In the genomic region with DNA sequence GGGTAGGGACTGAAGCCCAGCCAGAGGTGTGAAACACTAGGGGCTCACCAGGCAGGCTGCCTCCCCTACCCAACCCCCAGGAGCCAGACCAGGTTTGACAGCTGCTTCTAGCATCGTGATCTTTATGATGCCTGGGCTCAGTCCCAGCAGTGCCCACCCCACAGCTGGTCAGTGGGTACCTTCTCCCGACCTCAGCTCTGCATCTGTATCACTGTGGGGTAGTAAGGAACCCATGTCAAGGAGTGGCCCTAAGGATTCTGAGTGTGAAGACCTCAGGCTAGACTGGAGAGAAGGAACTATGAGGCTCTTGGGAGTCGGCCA, we compare ENCODE assay signal across 11 mouse cellular contexts. TPM values are rescaled to one million over a fixed set of nuclear protein-coding genes. Genes with fewer than 3 reads are reported as not detected.
A peak's percentile ranks its signal among the peaks of the same experiment; 100 is the strongest.
DNase-seq lines count a peak whose midpoint lies in the region; ATAC-seq and TF ChIP-seq lines count a peak whose summit lies in the region.
"Had no signal": no experiment of that assay in that cellular context is flagged by ENCODE, and none has a peak within 500 bp of the region (broad histone marks: within the 10 kb centered on the region; RNA-seq: fewer than 3 reads in every experiment).

No protein-coding gene starts in this region.

- H3K4me2 ChIP-seq in forebrain, embryonic 13.5 days = no peak overlapping the region
- H3K4me2 ChIP-seq in forebrain, embryonic 14.5 days (ENCODE audit: low read length) = no peak overlapping the region
- no peak overlapping the region for H3K4me2 ChIP-seq in kidney, embryonic 16.5 days (replicated peaks; ENCODE audit: low read depth, low read length)
- H3K4me2 ChIP-seq in liver, embryonic 13.5 days = no peak overlapping the region

- 0 out of 2 replicates have a peak, but pooled peaks cover 1% of the 10 kb centered on the region for H3K27me3 ChIP-seq in forebrain, embryonic 13.5 days
- no peaks in the 10 kb centered on the region for H3K27me3 ChIP-seq in forebrain, embryonic 14.5 days (replicated peaks; ENCODE audit: control insufficient read depth, insufficient read depth, low read length)
- H3K27me3 ChIP-seq in kidney, embryonic 16.5 days (ENCODE audit: insufficient read depth, low read length) = no peaks in the 10 kb centered on the region
- H3K27me3 ChIP-seq in kidney, adult 2 months (replicated peaks; ENCODE audit: control insufficient read depth, insufficient read depth, low read length) = no peaks in the 10 kb centered on the region
- peaks cover 12% of the 10 kb centered on the region; the same call in 1 of the 2 replicates for H3K27me3 ChIP-seq in liver, embryonic 13.5 days

- H3K4me3 ChIP-seq in forebrain, embryonic 13.5 days = no peak overlapping the region
- no peak overlapping the region for H3K4me3 ChIP-seq in forebrain, embryonic 14.5 days (ENCODE audit: low read depth, low read length)
- no peak overlapping the region for H3K4me3 ChIP-seq in kidney, embryonic 16.5 days (ENCODE audit: low read length)
- H3K4me3 ChIP-seq in kidney, adult 2 months (ENCODE audit: insufficient read depth, low read depth, low read length) = no peak overlapping the region
- no peak overlapping the region for H3K4me3 ChIP-seq in bone marrow macrophage, adult 2 months (ENCODE audit: insufficient read depth, low read length)
- H3K4me3 ChIP-seq in liver, embryonic 13.5 days (replicated peaks) = no peak overlapping the region

- peak overlapping the region; percentile 6; the same call in 1 of the 2 replicates for H3K9ac ChIP-seq in forebrain, embryonic 13.5 days
- H3K9ac ChIP-seq in forebrain, embryonic 14.5 days (ENCODE audit: low read length) = no peak overlapping the region
- no peak overlapping the region for H3K9ac ChIP-seq in kidney, embryonic 16.5 days (replicated peaks; ENCODE audit: low read length)
- peak overlapping the region; percentile 35; the same call in 1 of the 2 replicates for H3K9ac ChIP-seq in liver, embryonic 13.5 days

- WGBS in forebrain, embryonic 13.5 days = 55% methylated on average over 3 of the region's 3 CpGs
- 65% methylated on average over 3 of the region's 3 CpGs for WGBS in forebrain, embryonic 14.5 days
- 29% methylated on average over 3 of the region's 3 CpGs for WGBS in kidney, embryonic 16.5 days
- WGBS in kidney, adult 2 months = 50% methylated on average over 3 of the region's 3 CpGs
- 33% methylated on average over 3 of the region's 3 CpGs for WGBS in liver, embryonic 13.5 days (ENCODE audit: insufficient replicate concordance)

- no peak overlapping the region for H3K27ac ChIP-seq in forebrain, embryonic 13.5 days
- H3K27ac ChIP-seq in forebrain, embryonic 14.5 days (ENCODE audit: low read depth, low read length) = no peak overlapping the region
- peak overlapping the region; percentile 61; the same call in 1 of the 2 replicates for H3K27ac ChIP-seq in kidney, embryonic 16.5 days (ENCODE audit: low read length)
- no peak overlapping the region for H3K27ac ChIP-seq in kidney, adult 2 months (ENCODE audit: insufficient read depth, low read depth, low read length)
- peak overlapping the region; percentile 92 for H3K27ac ChIP-seq in bone marrow macrophage, adult 2 months (ENCODE audit: insufficient read depth, low read depth, low read length)
- peak overlapping the region; percentile 80 for H3K27ac ChIP-seq in liver, embryonic 13.5 days

- no peak for TF ChIP-seq CTCF in kidney, adult 2 months (conservative IDR thresholded peaks at IDR 0.05; ENCODE audit: insufficient read depth, insufficient read length, low read depth, low read length)
- TF ChIP-seq CTCF in bone marrow macrophage, adult 2 months (IDR thresholded peaks at IDR 0.05; ENCODE audit: low read depth, low read length) = no peak

- H3K36me3 ChIP-seq in forebrain, embryonic 13.5 days (ENCODE audit: poor library complexity, severe bottlenecking) = peaks cover 45% of the 10 kb centered on the region
- H3K36me3 ChIP-seq in forebrain, embryonic 14.5 days (ENCODE audit: control insufficient read depth, insufficient read depth, low read length) = peaks cover 43% of the 10 kb centered on the region
- H3K36me3 ChIP-seq in kidney, embryonic 16.5 days (ENCODE audit: insufficient read depth, low read length) = peaks cover 41% of the 10 kb centered on the region
- no peaks in the 10 kb centered on the region for H3K36me3 ChIP-seq in kidney, adult 2 months (ENCODE audit: control insufficient read depth, insufficient read depth, low read length)
- peaks cover 39% of the 10 kb centered on the region for H3K36me3 ChIP-seq in liver, embryonic 13.5 days

- no peak for DNase-seq in forebrain, embryonic 14.5 days (ENCODE audit: low spot score)
- DNase-seq in kidney, adult 2 months = no peak
- no peak for DNase-seq in liver, embryonic 13.5 days
- DNase-seq in embryo, embryonic 11 days = no peak
- DNase-seq in urinary bladder, postnatal 25 days (ENCODE audit: low spot score) = no peak
- DNase-seq: kidney, adult 8-10 months; right cerebral cortex, postnatal 14 days; thymus, adult 2 months had no signal

- H3K9me3 ChIP-seq in forebrain, embryonic 13.5 days (replicated peaks) = no peaks in the 10 kb centered on the region
- H3K9me3 ChIP-seq in forebrain, embryonic 14.5 days (replicated peaks; ENCODE audit: control insufficient read depth, low read length) = no peaks in the 10 kb centered on the region
- no peaks in the 10 kb centered on the region for H3K9me3 ChIP-seq in kidney, embryonic 16.5 days (ENCODE audit: low read length)
- H3K9me3 ChIP-seq in liver, embryonic 13.5 days (replicated peaks) = no peaks in the 10 kb centered on the region

- no peak; the same call in 1 of the 2 replicates for ATAC-seq in forebrain, embryonic 13.5 days
- ATAC-seq in forebrain, embryonic 14.5 days = no peak
- ATAC-seq in kidney, embryonic 16.5 days (ENCODE audit: low FRiP score, low TSS enrichment) = no peak
- no peak for ATAC-seq in liver, embryonic 13.5 days (ENCODE audit: low read depth)

- peaks cover 8% of the 10 kb centered on the region for H3K4me1 ChIP-seq in forebrain, embryonic 13.5 days
- H3K4me1 ChIP-seq in forebrain, embryonic 14.5 days (ENCODE audit: control insufficient read depth, insufficient read depth, low read length) = no peaks in the 10 kb centered on the region
- H3K4me1 ChIP-seq in kidney, embryonic 16.5 days (ENCODE audit: insufficient read depth, low read length) = peaks cover 19% of the 10 kb centered on the region
- 0 out of 2 replicates have a peak, but pooled peaks cover 4% of the 10 kb centered on the region for H3K4me1 ChIP-seq in kidney, adult 2 months (ENCODE audit: control insufficient read depth, insufficient read depth, low read length)
- H3K4me1 ChIP-seq in bone marrow macrophage, adult 2 months (ENCODE audit: control insufficient read depth, insufficient read depth, low read length) = peaks cover 61% of the 10 kb centered on the region
- H3K4me1 ChIP-seq in liver, embryonic 13.5 days (replicated peaks) = peaks cover 74% of the 10 kb centered on the region

- no peak for TF ChIP-seq POLR2A in kidney, adult 2 months (IDR thresholded peaks at IDR 0.05; ENCODE audit: low read depth, low read length)
- TF ChIP-seq POLR2A in bone marrow macrophage, adult 2 months (IDR thresholded peaks at IDR 0.05; ENCODE audit: borderline replicate concordance, low read depth, low read length) = no peak

RNA-seq across cellular contexts. Expression of a gene that starts 15.8 kb away (rescaled TPM):
- polyA plus RNA-seq in forebrain, embryonic 13.5 days (2015; fragmentation: Nextera tagmentation; extraction: Ambion mirVana) = 21.5 and 22.8 TPM in 2 replicates
- polyA plus RNA-seq in forebrain, embryonic 14.5 days (2014; fragmentation: Nextera tagmentation; extraction: Ambion mirVana) = 28.8 and 30.1 TPM in 2 replicates
- 14.3 and 16.0 TPM in 2 replicates for polyA plus RNA-seq in kidney, embryonic 16.5 days (2015; fragmentation: Nextera tagmentation; extraction: Ambion mirVana)
- 94.8 and 106 TPM in 2 replicates for polyA plus RNA-seq in kidney, adult 2 months (2012; rRNA removed)
- 95.0 and 111 TPM in 2 replicates for polyA plus RNA-seq in bone marrow macrophage, adult 2 months (2012; ENCODE audit: insufficient read depth, insufficient read length, missing spikeins)
- 16.0 and 20.5 TPM in 2 replicates for polyA plus RNA-seq in liver, embryonic 13.5 days (2015; fragmentation: Nextera tagmentation; extraction: Ambion mirVana)

RNA-seq across cellular contexts. Expression of a gene that starts 16.3 kb away (rescaled TPM):
- 733 and 735 TPM in 2 replicates for polyA plus RNA-seq in forebrain, embryonic 13.5 days (2015; fragmentation: Nextera tagmentation; extraction: Ambion mirVana)
- polyA plus RNA-seq in forebrain, embryonic 14.5 days (2014; fragmentation: Nextera tagmentation; extraction: Ambion mirVana) = 768 and 902 TPM in 2 replicates
- 981 and 1,131 TPM in 2 replicates for polyA plus RNA-seq in kidney, embryonic 16.5 days (2015; fragmentation: Nextera tagmentation; extraction: Ambion mirVana)
- 511 and 689 TPM in 2 replicates for polyA plus RNA-seq in kidney, adult 2 months (2012; rRNA removed)
- 928 and 957 TPM in 2 replicates for polyA plus RNA-seq in bone marrow macrophage, adult 2 months (2012; ENCODE audit: insufficient read depth, insufficient read length, missing spikeins)
- polyA plus RNA-seq in liver, embryonic 13.5 days (2015; fragmentation: Nextera tagmentation; extraction: Ambion mirVana) = 807 and 835 TPM in 2 replicates

RNA-seq across cellular contexts. Expression of a gene that starts 57.6 kb away (rescaled TPM):
- 36.6 and 42.4 TPM in 2 replicates for polyA plus RNA-seq in forebrain, embryonic 13.5 days (2015; fragmentation: Nextera tagmentation; extraction: Ambion mirVana)
- polyA plus RNA-seq in forebrain, embryonic 14.5 days (2014; fragmentation: Nextera tagmentation; extraction: Ambion mirVana) = 33.1 and 36.6 TPM in 2 replicates
- 44.1 and 44.7 TPM in 2 replicates for polyA plus RNA-seq in kidney, embryonic 16.5 days (2015; fragmentation: Nextera tagmentation; extraction: Ambion mirVana)
- 26.7 and 28.5 TPM in 2 replicates for polyA plus RNA-seq in kidney, adult 2 months (2012; rRNA removed)
- polyA plus RNA-seq in bone marrow macrophage, adult 2 months (2012; ENCODE audit: insufficient read depth, insufficient read length, missing spikeins) = 18.3 and 19.2 TPM in 2 replicates
- polyA plus RNA-seq in liver, embryonic 13.5 days (2015; fragmentation: Nextera tagmentation; extraction: Ambion mirVana) = 12.5 and 12.9 TPM in 2 replicates

Comparison
In these comparisons a context has a peak if more than half of its experiments do, and no peak if none do; other contexts are left out.
1. H3K27ac ChIP-seq: peak in kidney, embryonic 16.5 days (single experiment), bone marrow macrophage, adult 2 months (single experiment) and liver, embryonic 13.5 days (single experiment); none in forebrain, embryonic 13.5 days (single experiment), forebrain, embryonic 14.5 days (single experiment) and kidney, adult 2 months (single experiment).
2. H3K9ac ChIP-seq: peak in forebrain, embryonic 13.5 days (single experiment) and liver, embryonic 13.5 days (single experiment); none in forebrain, embryonic 14.5 days (single experiment) and kidney, embryonic 16.5 days (single experiment).